Mouse (Mus musculus) heart, adult 8-10 months (tissue): ENCODE data around the gene Xbp1. TPM values are rescaled to one million over a fixed set of nuclear protein-coding genes. Genes with fewer than 3 reads are reported as not detected.
"Not testable (repeated sequence)": the region's sequence is repeated elsewhere in the genome, so short reads cannot be mapped to it uniquely, and the experiment has no call there.

ENCODE experiments used
- DNase-seq: peaks from one replicate; pipeline ENCODE4 v3.0.0; 2022; ENCODE audit warnings: low spot score
- total RNA-seq, 4 experiments: library from RNA; stranded (reverse); gene quantifications; 2 replicates each; pipeline ENCODE4 v1.2.4; 2022

Gene Xbp1
- total RNA-seq: 10 to 100 TPM; 53.5 to 76.4 (median 71.0) TPM

- peak; percentile 100 for DNase-seq
These were observed at the start of gene Xbp1 for GRCm38 (mm10) chr11:5520412-5521265. Gene Xbp1 (plus strand): TSS chr11:5520659.

GRCm38 (mm10) chr11:5474130-5474529 is 46.3 kb upstream of the Xbp1 start:
- peak; percentile 67 for DNase-seq

GRCm38 (mm10) chr11:5475556-5476118 is 44.8 kb upstream of the Xbp1 start:
- DNase-seq: not testable (repeated sequence)

GRCm38 (mm10) chr11:5476806-5477205 is 43.7 kb upstream of the Xbp1 start:
- no peak for DNase-seq

GRCm38 (mm10) chr11:5478193-5478592 is 42.3 kb upstream of the Xbp1 start:
- peak; percentile 29 for DNase-seq

GRCm38 (mm10) chr11:5478831-5479230 is 41.6 kb upstream of the Xbp1 start:
- no peak for DNase-seq

- no peak for DNase-seq
These were observed 37.9 kb upstream of the Xbp1 start for GRCm38 (mm10) chr11:5482581-5482980.

GRCm38 (mm10) chr11:5485193-5486011 is 35.1 kb upstream of the Xbp1 start:
- DNase-seq: peak; percentile 86

GRCm38 (mm10) chr11:5489433-5489832 is 31.0 kb upstream of the Xbp1 start:
- not testable (repeated sequence) for DNase-seq

- no peak for DNase-seq
These were observed 29.3 kb upstream of the Xbp1 start for GRCm38 (mm10) chr11:5490989-5491656.

- no peak for DNase-seq
These were observed 28.5 kb upstream of the Xbp1 start for GRCm38 (mm10) chr11:5491912-5492311.

GRCm38 (mm10) chr11:5493869-5494268 is 26.6 kb upstream of the Xbp1 start:
- no peak for DNase-seq

GRCm38 (mm10) chr11:5495286-5495832 is 25.1 kb upstream of the Xbp1 start:
- no peak for DNase-seq

GRCm38 (mm10) chr11:5495906-5496305 is 24.6 kb upstream of the Xbp1 start:
- DNase-seq: no peak

GRCm38 (mm10) chr11:5496559-5497248 is 23.8 kb upstream of the Xbp1 start:
- no peak for DNase-seq

GRCm38 (mm10) chr11:5498422-5498821 is 22.0 kb upstream of the Xbp1 start:
- no peak for DNase-seq

GRCm38 (mm10) chr11:5498931-5499661 is 21.4 kb upstream of the Xbp1 start:
- DNase-seq: no peak

GRCm38 (mm10) chr11:5499961-5500644 is 20.4 kb upstream of the Xbp1 start:
- no peak for DNase-seq
